Mouse (Mus musculus): ENCODE data around the gene Washc4.

Gene Washc4

GRCm38 (mm10) chr10:83632806-83633374, 89.3 kb downstream of the Washc4 start:
- no peaks in the 10 kb centered on the region for H3K9me3 ChIP-seq (ENCODE audit: low read length)
- peaks cover 25% of the 10 kb centered on the region for H3K36me3 ChIP-seq (ENCODE audit: insufficient read depth, low read length)
- no peaks in the 10 kb centered on the region for H3K27me3 ChIP-seq (ENCODE audit: insufficient read depth, low read length)
- no peak overlapping the region; the same call in 1 of the 2 replicates for H3K4me3 ChIP-seq (replicated peaks; ENCODE audit: low read length)
- TF ChIP-seq NANOG (IDR thresholded peaks at IDR 0.05; ENCODE audit: borderline replicate concordance, low read length) (no peak), POU5F1 (IDR thresholded peaks at IDR 0.05; ENCODE audit: borderline replicate concordance, low read length) (no peak), CTCF (conservative IDR thresholded peaks at IDR 0.05; ENCODE audit: low read length) (no peak)
- peaks cover 15% of the 10 kb centered on the region for H3K4me1 ChIP-seq (replicated peaks; ENCODE audit: low read depth, low read length)

- H3K27me3 ChIP-seq (ENCODE audit: insufficient read depth, low read length): no peaks in the 10 kb centered on the region
- no peak for TF ChIP-seq POU5F1 (IDR thresholded peaks at IDR 0.05; ENCODE audit: borderline replicate concordance, low read length)
- no peak for TF ChIP-seq CTCF (conservative IDR thresholded peaks at IDR 0.05; ENCODE audit: low read length)
- H3K4me1 ChIP-seq (replicated peaks; ENCODE audit: low read depth, low read length): peaks cover 17% of the 10 kb centered on the region
- no peaks in the 10 kb centered on the region for H3K9me3 ChIP-seq (ENCODE audit: low read length)
- peaks cover 10% of the 10 kb centered on the region for H3K36me3 ChIP-seq (ENCODE audit: insufficient read depth, low read length)
- no peak overlapping the region for H3K4me3 ChIP-seq (replicated peaks; ENCODE audit: low read length)
Measured at GRCm38 (mm10) chr10:83634461-83634860, 90.9 kb downstream of the Washc4 start.

- TF ChIP-seq POU5F1 (IDR thresholded peaks at IDR 0.05; ENCODE audit: borderline replicate concordance, low read length): no peak
- TF ChIP-seq NANOG (IDR thresholded peaks at IDR 0.05; ENCODE audit: borderline replicate concordance, low read length): no peak
- no peak for TF ChIP-seq CTCF (conservative IDR thresholded peaks at IDR 0.05; ENCODE audit: low read length)
- Histone ChIP-seq H3K27me3 (ENCODE audit: insufficient read depth, low read length) (no peaks in the 10 kb centered on the region), H3K4me1 (replicated peaks; ENCODE audit: low read depth, low read length) (peaks cover 18% of the 10 kb centered on the region), H3K4me3 (replicated peaks; ENCODE audit: low read length) (no peak overlapping the region), H3K9me3 (ENCODE audit: low read length) (no peaks in the 10 kb centered on the region), H3K36me3 (ENCODE audit: insufficient read depth, low read length) (peaks cover 13% of the 10 kb centered on the region)
Measured at GRCm38 (mm10) chr10:83636191-83636590, 92.6 kb downstream of the Washc4 start.

GRCm38 (mm10) chr10:83637295-83637694, 93.7 kb downstream of the Washc4 start:
- TF ChIP-seq POU5F1 (IDR thresholded peaks at IDR 0.05; ENCODE audit: borderline replicate concordance, low read length): no peak
- TF ChIP-seq NANOG (IDR thresholded peaks at IDR 0.05; ENCODE audit: borderline replicate concordance, low read length): no peak
- TF ChIP-seq CTCF (conservative IDR thresholded peaks at IDR 0.05; ENCODE audit: low read length): no peak
- peaks cover 13% of the 10 kb centered on the region for H3K4me1 ChIP-seq (replicated peaks; ENCODE audit: low read depth, low read length)
- no peaks in the 10 kb centered on the region for H3K9me3 ChIP-seq (ENCODE audit: low read length)
- peaks cover 4% of the 10 kb centered on the region; the same call in 1 of the 2 replicates for H3K36me3 ChIP-seq (ENCODE audit: insufficient read depth, low read length)
- H3K27me3 ChIP-seq (ENCODE audit: insufficient read depth, low read length): no peaks in the 10 kb centered on the region
- H3K4me3 ChIP-seq (replicated peaks; ENCODE audit: low read length): no peak overlapping the region

- H3K9me3 ChIP-seq (ENCODE audit: low read length): no peaks in the 10 kb centered on the region
- H3K4me1 ChIP-seq (replicated peaks; ENCODE audit: low read depth, low read length): peaks cover 21% of the 10 kb centered on the region
- no peak for TF ChIP-seq NANOG (IDR thresholded peaks at IDR 0.05; ENCODE audit: borderline replicate concordance, low read length)
- TF ChIP-seq POU5F1 (IDR thresholded peaks at IDR 0.05; ENCODE audit: borderline replicate concordance, low read length): no peak
- no peak for TF ChIP-seq CTCF (conservative IDR thresholded peaks at IDR 0.05; ENCODE audit: low read length)
- H3K4me3 ChIP-seq (replicated peaks; ENCODE audit: low read length): no peak overlapping the region
- peaks cover 4% of the 10 kb centered on the region; the same call in 1 of the 2 replicates for H3K36me3 ChIP-seq (ENCODE audit: insufficient read depth, low read length)
- H3K27me3 ChIP-seq (ENCODE audit: insufficient read depth, low read length): no peaks in the 10 kb centered on the region
Measured at GRCm38 (mm10) chr10:83639881-83640386, 96.4 kb downstream of the Washc4 start.

- Histone ChIP-seq H3K27me3 (ENCODE audit: insufficient read depth, low read length) (no peaks in the 10 kb centered on the region), H3K9me3 (ENCODE audit: low read length) (no peaks in the 10 kb centered on the region), H3K4me1 (replicated peaks; ENCODE audit: low read depth, low read length) (peaks cover 36% of the 10 kb centered on the region), H3K36me3 (ENCODE audit: insufficient read depth, low read length) (peaks cover 4% of the 10 kb centered on the region; the same call in 1 of the 2 replicates), H3K4me3 (replicated peaks; ENCODE audit: low read length) (no peak overlapping the region)
- TF ChIP-seq CTCF (conservative IDR thresholded peaks at IDR 0.05; ENCODE audit: low read length) (no peak), NANOG (IDR thresholded peaks at IDR 0.05; ENCODE audit: borderline replicate concordance, low read length) (no peak), POU5F1 (IDR thresholded peaks at IDR 0.05; ENCODE audit: borderline replicate concordance, low read length) (no peak)
Measured at GRCm38 (mm10) chr10:83641641-83642040, 98.1 kb downstream of the Washc4 start.

GRCm38 (mm10) chr10:83644167-83644566, 100.6 kb downstream of the Washc4 start:
- H3K4me3 ChIP-seq (replicated peaks; ENCODE audit: low read length): no peak overlapping the region
- no peak for TF ChIP-seq CTCF (conservative IDR thresholded peaks at IDR 0.05; ENCODE audit: low read length)
- no peak for TF ChIP-seq NANOG (IDR thresholded peaks at IDR 0.05; ENCODE audit: borderline replicate concordance, low read length)
- no peak for TF ChIP-seq POU5F1 (IDR thresholded peaks at IDR 0.05; ENCODE audit: borderline replicate concordance, low read length)
- peaks cover 49% of the 10 kb centered on the region for H3K4me1 ChIP-seq (replicated peaks; ENCODE audit: low read depth, low read length)
- H3K27me3 ChIP-seq (ENCODE audit: insufficient read depth, low read length): no peaks in the 10 kb centered on the region
- H3K36me3 ChIP-seq (ENCODE audit: insufficient read depth, low read length): peaks cover 4% of the 10 kb centered on the region; the same call in 1 of the 2 replicates
- no peaks in the 10 kb centered on the region for H3K9me3 ChIP-seq (ENCODE audit: low read length)

- H3K27me3 ChIP-seq (ENCODE audit: insufficient read depth, low read length): no peaks in the 10 kb centered on the region
- no peaks in the 10 kb centered on the region for H3K9me3 ChIP-seq (ENCODE audit: low read length)
- no peaks in the 10 kb centered on the region for H3K36me3 ChIP-seq (ENCODE audit: insufficient read depth, low read length)
- TF ChIP-seq NANOG (IDR thresholded peaks at IDR 0.05; ENCODE audit: borderline replicate concordance, low read length) (no peak), CTCF (conservative IDR thresholded peaks at IDR 0.05; ENCODE audit: low read length) (no peak), POU5F1 (IDR thresholded peaks at IDR 0.05; ENCODE audit: borderline replicate concordance, low read length) (no peak)
- H3K4me3 ChIP-seq (replicated peaks; ENCODE audit: low read length): no peak overlapping the region
- peaks cover 51% of the 10 kb centered on the region for H3K4me1 ChIP-seq (replicated peaks; ENCODE audit: low read depth, low read length)
Measured at GRCm38 (mm10) chr10:83644865-83645715, 101.5 kb downstream of the Washc4 start.

Measured in E14TG2a.4 (cell line).